Mouse (Mus musculus): ENCODE results near the gene Mrtfb.

DNA sequence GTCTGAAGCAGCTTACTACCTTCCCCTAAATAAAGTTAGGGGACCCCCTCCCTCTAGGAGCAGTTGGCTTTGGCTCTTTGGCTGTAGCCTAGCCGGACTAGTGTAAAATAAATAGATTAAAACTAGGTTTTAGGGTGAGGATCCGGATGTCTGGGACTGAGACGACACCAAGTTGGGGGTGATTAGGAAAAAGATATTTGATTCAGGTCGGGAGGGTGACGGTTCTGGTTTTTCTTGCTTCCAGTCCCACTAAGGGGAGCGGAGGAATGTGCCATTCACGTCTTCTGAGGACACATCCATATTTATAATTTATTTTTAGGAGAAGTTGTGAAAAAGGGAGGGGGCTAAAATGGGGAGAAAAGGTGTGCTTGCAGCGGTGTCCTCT, 192.4 kb downstream of the Mrtfb start:
- TF ChIP-seq POLR2A (IDR thresholded peaks at IDR 0.05; ENCODE audit: borderline replicate concordance, low read depth, low read length) (no peak), CTCF (IDR thresholded peaks at IDR 0.05; ENCODE audit: low read depth, low read length) (no peak)

Data from bone marrow macrophage, adult 2 months (primary cell).